Mouse (Mus musculus) limb, embryonic 10.5 days (tissue): ENCODE data around the gene Emsy. TPM values are rescaled to one million over a fixed set of nuclear protein-coding genes. Genes with fewer than 3 reads are reported as not detected.
A peak's percentile ranks its signal among the peaks of the same experiment; 100 is the strongest.

ENCODE experiments used
- DNase-seq: peaks from one replicate; pipeline ENCODE4 v3.0.0-alpha.2; 2017; ENCODE audit warnings: low spot score
- H3K27ac ChIP-seq: fragments of 300-500 bp; sonication (generic); 2 replicates; pipeline ENCODE4 v1.5.1; 2016; ENCODE audit warnings: mild to moderate bottlenecking
- H3K27me3 ChIP-seq: fragments of 300-500 bp; sonication (generic); 2 replicates; pipeline ENCODE4 v1.6.1; 2016; ENCODE audit warnings: low read depth, mild to moderate bottlenecking; ENCODE audit not compliant: poor library complexity, severe bottlenecking
- H3K36me3 ChIP-seq: fragments of 300-500 bp; sonication (generic); 2 replicates; pipeline ENCODE4 v1.6.1; 2016; ENCODE audit warnings: mild to moderate bottlenecking, moderate library complexity
- H3K4me1 ChIP-seq: fragments of 300-500 bp; sonication (generic); 2 replicates; pipeline ENCODE4 v1.6.1; 2016
- H3K4me3 ChIP-seq: fragments of 300-500 bp; sonication (generic); 2 replicates; pipeline ENCODE4 v1.5.1; 2016; ENCODE audit warnings: mild to moderate bottlenecking, moderate library complexity
- H3K9me3 ChIP-seq: fragments of 300-500 bp; sonication (generic); replicated peaks from 2 replicates; pipeline ENCODE4 v1.6.1; 2016; ENCODE audit warnings: mild to moderate bottlenecking
- WGBS: fragments of 180-500 bp; shearing (Covaris S2); methylation state at CpG from one replicate; pipeline ENCODE4 v1.1.7; 2016; 5-methylcytosine and 5-hydroxymethylcytosine counted together
- polyA plus RNA-seq: library from polyadenylated mRNA; unstranded; fragments of >200 nt; fragmentation: Nextera tagmentation; extraction: Ambion mirVana; gene quantifications from 2 replicates; pipeline ENCODE4 v1.2.1, GENCODE M21; 2016

Emsy gene
- polyA plus RNA-seq, 1 experiment from 2014 or later: 46.1 TPM

DNA sequence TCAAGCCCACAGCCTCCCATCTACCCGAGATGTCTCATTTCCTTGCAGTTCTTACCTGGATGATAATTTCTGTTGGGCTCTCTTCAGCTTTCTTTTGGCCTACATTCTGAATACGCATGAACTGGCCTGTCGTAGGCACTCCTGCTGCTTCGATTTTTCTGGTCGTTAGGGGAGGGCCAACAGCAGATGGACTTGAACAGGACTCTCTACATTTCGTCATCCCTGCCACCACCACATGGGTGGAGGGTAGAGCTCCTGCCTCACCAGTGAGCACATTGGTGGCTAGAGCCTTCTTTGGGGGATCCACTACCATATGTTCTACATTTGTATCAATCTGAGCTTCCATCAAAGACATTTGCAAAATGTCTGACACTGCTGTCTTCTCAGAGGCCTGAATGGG lies 63.3 kb downstream of the Emsy start:
- Histone ChIP-seq H3K4me3 (no peak overlapping the region), H3K36me3 (peaks cover 91% of the 10 kb centered on the region), H3K27me3 (no peaks in the 10 kb centered on the region), H3K9me3 (no peaks in the 10 kb centered on the region), H3K4me1 (no peaks in the 10 kb centered on the region), H3K27ac (no peak overlapping the region)
- WGBS: 88% methylated on average over 6 of the region's 6 CpGs
- no peak for DNase-seq

DNA sequence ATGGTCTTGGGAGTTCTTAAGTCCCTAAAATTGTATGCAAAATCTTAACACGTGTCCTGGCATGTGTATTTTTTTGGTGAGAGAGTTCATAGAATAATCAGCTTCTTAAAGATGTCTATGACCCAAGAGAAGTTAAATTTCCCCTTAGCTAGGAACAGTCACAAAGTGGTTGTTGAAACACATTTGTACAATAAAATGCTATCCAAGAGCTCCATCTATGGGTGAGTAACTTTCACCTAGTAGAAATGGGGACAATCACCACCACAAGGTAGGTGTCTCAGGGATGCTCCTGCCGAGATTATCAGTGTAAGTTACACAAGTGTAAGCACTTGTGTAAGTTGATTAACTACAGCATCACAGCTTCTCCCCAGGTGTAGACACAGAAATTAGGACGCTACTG lies 67.6 kb downstream of the Emsy start:
- peaks cover 9% of the 10 kb centered on the region; the same call in 1 of the 2 replicates for H3K4me1 ChIP-seq
- no peak for DNase-seq
- WGBS: 72% methylated on average over 3 of the region's 3 CpGs
- H3K27me3 ChIP-seq: no peaks in the 10 kb centered on the region
- peaks cover 57% of the 10 kb centered on the region for H3K36me3 ChIP-seq
- H3K27ac ChIP-seq: no peak overlapping the region
- H3K4me3 ChIP-seq: no peak overlapping the region
- no peaks in the 10 kb centered on the region for H3K9me3 ChIP-seq

GRCm38 (mm10) chr7:98586313-98586712 lies 70.3 kb downstream of the Emsy start:
- Histone ChIP-seq H3K27ac (no peak overlapping the region), H3K9me3 (no peaks in the 10 kb centered on the region), H3K4me1 (peaks cover 9% of the 10 kb centered on the region; the same call in 1 of the 2 replicates), H3K27me3 (no peaks in the 10 kb centered on the region), H3K4me3 (no peak overlapping the region), H3K36me3 (peaks cover 37% of the 10 kb centered on the region)
- 81% methylated on average over 3 of the region's 3 CpGs for WGBS
- no peak for DNase-seq

DNA sequence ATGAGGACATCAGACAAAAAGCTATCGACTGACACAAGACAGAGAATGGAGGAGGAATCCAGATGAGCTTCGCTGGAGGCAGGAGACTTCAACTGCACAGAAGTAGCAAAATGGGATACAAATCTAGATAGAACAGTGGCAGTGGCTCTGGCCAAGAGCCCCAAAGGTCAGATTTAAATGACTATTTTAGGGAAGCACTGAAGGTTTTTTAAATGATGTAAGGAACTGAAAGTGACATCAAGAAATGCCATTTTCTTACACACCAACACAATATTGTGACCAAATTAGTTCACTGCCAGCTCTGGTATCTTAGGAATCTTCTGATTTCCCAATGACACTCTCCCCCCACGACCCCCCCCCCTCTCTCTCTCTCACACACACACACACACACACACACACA lies 72.0 kb downstream of the Emsy start:
- no peaks in the 10 kb centered on the region for H3K9me3 ChIP-seq
- no peak overlapping the region for H3K4me3 ChIP-seq
- peak; percentile 15 for DNase-seq
- H3K4me1 ChIP-seq: peaks cover 9% of the 10 kb centered on the region; the same call in 1 of the 2 replicates
- H3K27ac ChIP-seq: no peak overlapping the region
- no peaks in the 10 kb centered on the region for H3K27me3 ChIP-seq
- 65% methylated on average over 3 of the region's 3 CpGs for WGBS
- peaks cover 20% of the 10 kb centered on the region for H3K36me3 ChIP-seq

DNA sequence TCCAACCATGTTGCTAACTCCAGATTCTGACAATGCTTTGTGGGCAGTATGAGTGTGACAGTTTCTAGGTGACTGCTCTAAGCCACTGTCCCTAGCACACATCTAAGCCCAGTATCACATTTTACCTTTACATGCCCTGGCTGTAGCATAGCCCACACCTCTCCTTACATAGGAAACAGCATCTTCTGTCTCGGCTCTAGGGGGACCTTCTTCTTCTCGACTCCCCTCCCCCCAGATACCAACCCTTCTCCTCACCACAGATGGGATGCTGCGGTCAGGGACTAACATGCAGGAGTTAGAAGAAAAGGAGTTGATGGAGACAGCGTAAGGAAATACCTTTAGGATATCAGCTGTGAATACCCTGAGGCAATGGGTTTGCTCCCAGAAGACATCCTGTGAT lies 75.3 kb downstream of the Emsy start:
- no peaks in the 10 kb centered on the region for H3K9me3 ChIP-seq
- no peaks in the 10 kb centered on the region for H3K36me3 ChIP-seq
- WGBS: 79% methylated on average over 4 of the region's 4 CpGs
- H3K4me3 ChIP-seq: no peak overlapping the region
- no peaks in the 10 kb centered on the region for H3K27me3 ChIP-seq
- peaks cover 9% of the 10 kb centered on the region; the same call in 1 of the 2 replicates for H3K4me1 ChIP-seq
- no peak overlapping the region for H3K27ac ChIP-seq
- peak; percentile 22 for DNase-seq

DNA sequence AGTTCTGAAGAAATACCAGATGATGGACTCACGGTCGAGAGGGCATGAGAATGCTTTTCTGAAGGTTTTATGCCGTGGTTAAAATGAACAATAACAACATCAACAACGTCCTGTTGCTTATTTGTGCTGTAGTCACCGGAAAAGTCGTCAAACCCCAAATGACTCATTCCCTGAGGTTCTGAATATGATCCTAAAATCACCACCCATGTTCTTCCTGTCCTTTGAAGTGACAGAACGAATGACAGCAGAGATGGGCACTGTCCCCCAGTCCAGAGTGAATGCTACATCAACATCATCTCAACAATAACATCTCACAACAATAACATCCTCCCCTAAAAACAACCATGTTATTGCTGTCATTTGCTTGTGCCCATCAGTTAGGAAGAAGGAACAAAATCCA lies 76.1 kb downstream of the Emsy start:
- Histone ChIP-seq H3K27me3 (no peaks in the 10 kb centered on the region), H3K36me3 (no peaks in the 10 kb centered on the region), H3K4me1 (peaks cover 9% of the 10 kb centered on the region; the same call in 1 of the 2 replicates), H3K4me3 (no peak overlapping the region), H3K9me3 (no peaks in the 10 kb centered on the region), H3K27ac (no peak overlapping the region)
- DNase-seq: peak; percentile 2
- 77% methylated on average over 7 of the region's 7 CpGs for WGBS

DNA sequence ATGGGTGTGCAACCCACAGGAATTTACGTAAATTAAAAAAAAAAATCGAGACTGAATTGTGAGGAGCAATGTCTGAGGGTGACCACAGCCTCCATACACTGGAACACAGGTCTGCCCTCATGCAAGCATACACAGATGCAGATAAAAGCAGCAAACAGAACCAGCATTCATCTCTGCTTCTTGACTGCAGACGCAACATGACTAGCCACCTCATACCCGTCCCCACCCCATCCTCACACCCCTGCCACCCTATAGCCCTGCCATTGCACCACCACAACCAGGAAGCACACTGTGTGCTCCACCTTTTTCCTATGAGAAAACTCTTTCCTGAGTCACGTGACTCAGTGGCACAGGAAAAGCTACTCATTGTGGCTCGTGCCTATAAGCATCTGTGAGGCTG lies 76.9 kb downstream of the Emsy start:
- Histone ChIP-seq H3K27ac (no peak overlapping the region), H3K4me1 (peaks cover 4% of the 10 kb centered on the region; the same call in 1 of the 2 replicates), H3K9me3 (no peaks in the 10 kb centered on the region), H3K36me3 (no peaks in the 10 kb centered on the region), H3K27me3 (no peaks in the 10 kb centered on the region), H3K4me3 (no peak overlapping the region)
- DNase-seq: no peak
- WGBS: 84% methylated on average over 6 of the region's 6 CpGs

- Histone ChIP-seq H3K27ac (no peak overlapping the region), H3K4me1 (peaks cover 15% of the 10 kb centered on the region), H3K27me3 (no peaks in the 10 kb centered on the region), H3K4me3 (no peak overlapping the region), H3K36me3 (no peaks in the 10 kb centered on the region), H3K9me3 (no peaks in the 10 kb centered on the region)
- no peak for DNase-seq
- WGBS: 90% methylated on average over 1 of the region's 1 CpGs
These were observed 79.1 kb downstream of the Emsy start for GRCm38 (mm10) chr7:98577461-98577860.

DNA sequence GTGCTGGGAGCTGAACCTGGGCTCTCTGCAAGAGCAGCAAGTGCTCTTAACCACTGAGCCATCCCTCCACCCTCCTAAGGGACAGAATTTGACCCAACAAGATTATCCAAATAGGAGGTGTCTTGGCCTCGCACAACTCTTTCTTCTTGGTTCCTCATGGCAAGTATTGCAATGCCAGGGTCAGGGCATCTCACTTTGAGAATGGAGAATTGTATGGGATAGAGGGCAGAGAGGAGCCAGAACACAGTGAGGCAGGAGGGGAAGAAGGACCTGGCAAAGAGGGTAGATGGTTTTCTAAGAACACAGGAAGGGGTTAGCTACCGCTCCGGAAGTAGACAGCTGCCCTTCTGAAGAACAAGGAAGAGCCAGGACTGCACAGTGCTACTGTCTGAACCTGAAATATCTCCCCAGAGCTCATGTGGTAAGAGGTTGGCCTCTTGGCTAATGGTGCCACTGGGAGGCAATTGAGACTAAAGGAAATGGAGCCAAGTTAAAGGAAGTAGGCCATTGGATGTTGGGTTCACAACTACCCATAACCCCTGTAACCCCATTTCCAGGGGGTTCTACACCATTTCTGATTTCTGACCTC lies 80.8 kb downstream of the Emsy start:
- Histone ChIP-seq H3K36me3 (no peaks in the 10 kb centered on the region), H3K4me1 (peaks cover 24% of the 10 kb centered on the region), H3K4me3 (no peak overlapping the region), H3K27me3 (no peaks in the 10 kb centered on the region), H3K9me3 (no peaks in the 10 kb centered on the region), H3K27ac (no peak overlapping the region)
- WGBS: 98% methylated on average over 3 of the region's 3 CpGs
- no peak for DNase-seq

DNA sequence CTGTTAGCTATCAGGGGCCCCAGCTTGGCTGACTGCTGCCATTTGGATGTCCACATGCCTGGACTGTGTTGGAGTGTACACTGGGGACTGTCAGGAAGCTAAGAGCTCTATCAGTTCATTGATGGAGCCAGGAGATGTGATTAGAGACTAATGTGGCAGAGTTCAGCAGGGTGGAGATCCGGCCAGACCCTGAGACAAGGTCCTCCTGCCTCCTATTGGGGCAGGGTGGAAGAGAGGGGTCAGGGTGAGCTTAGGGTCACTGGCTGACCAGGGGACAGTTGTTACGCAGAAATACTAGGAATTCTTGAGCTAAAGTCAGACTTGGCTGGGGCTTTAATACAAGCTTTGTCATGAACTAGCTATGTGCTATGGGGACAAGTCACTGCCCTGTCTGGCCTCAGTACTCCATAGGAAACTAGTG lies 81.8 kb downstream of the Emsy start:
- no peak for DNase-seq
- H3K27ac ChIP-seq: peak overlapping the region; percentile 44; the same call in 1 of the 2 replicates
- H3K27me3 ChIP-seq: no peaks in the 10 kb centered on the region
- 79% methylated on average over 2 of the region's 2 CpGs for WGBS
- H3K4me1 ChIP-seq: peaks cover 24% of the 10 kb centered on the region
- no peaks in the 10 kb centered on the region for H3K9me3 ChIP-seq
- no peaks in the 10 kb centered on the region for H3K36me3 ChIP-seq
- H3K4me3 ChIP-seq: no peak overlapping the region

DNA sequence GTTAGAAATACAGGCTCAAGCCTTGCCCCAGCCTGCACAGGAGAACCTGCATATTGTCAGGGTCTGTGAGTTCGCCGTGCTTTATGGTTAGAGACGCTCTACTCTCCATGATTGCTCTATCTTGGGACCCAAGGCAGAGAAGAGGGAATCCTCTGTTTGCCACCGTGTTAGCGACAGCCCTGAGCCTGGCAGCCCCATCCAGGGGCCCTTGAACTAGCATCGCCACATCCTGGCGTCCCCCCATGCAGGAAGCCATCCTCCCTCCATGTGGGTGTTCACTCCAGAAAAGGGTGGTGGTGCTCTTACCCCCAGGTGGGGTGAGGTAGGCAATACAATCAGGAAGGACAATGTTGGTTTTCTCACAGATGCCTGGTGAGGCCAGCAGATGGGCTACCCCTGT lies 82.3 kb downstream of the Emsy start:
- no peaks in the 10 kb centered on the region for H3K36me3 ChIP-seq
- H3K27ac ChIP-seq: no peak overlapping the region
- H3K9me3 ChIP-seq: no peaks in the 10 kb centered on the region
- H3K4me3 ChIP-seq: no peak overlapping the region
- H3K27me3 ChIP-seq: no peaks in the 10 kb centered on the region
- peaks cover 24% of the 10 kb centered on the region for H3K4me1 ChIP-seq
- no peak for DNase-seq
- WGBS: 92% methylated on average over 7 of the region's 7 CpGs

DNA sequence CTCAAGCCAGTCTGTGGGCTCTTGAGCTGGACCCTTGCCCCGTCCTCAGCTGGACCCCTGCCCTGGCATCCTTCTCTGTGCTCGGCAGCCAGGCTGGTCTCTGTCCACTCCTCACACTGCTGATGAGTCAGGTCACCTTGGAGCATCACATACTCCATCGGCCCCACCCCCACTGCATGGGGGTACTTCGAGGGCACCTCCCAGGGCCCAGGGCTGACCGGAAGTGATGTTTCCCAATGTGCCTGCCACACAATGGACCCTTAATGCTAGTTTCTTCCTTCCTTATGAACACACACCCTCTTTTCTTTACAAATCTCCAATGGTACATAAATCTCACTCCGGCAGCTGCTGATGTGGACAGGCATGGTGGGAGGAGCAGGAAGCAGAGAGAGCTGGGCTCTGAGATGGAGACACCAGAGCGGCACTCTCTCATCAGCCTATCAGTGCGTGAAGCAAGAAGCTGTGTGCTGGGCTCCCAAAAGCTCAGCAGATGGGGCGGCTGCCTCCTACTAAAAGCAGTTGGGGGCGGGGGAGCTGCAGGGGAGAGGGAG lies 83.3 kb downstream of the Emsy start:
- H3K4me1 ChIP-seq: peaks cover 24% of the 10 kb centered on the region
- peak overlapping the region; percentile 10; the same call in 1 of the 2 replicates for H3K27ac ChIP-seq
- DNase-seq: no peak
- no peaks in the 10 kb centered on the region for H3K9me3 ChIP-seq
- H3K4me3 ChIP-seq: no peak overlapping the region
- H3K27me3 ChIP-seq: no peaks in the 10 kb centered on the region
- H3K36me3 ChIP-seq: no peaks in the 10 kb centered on the region
- 65% methylated on average over 10 of the region's 10 CpGs for WGBS

GRCm38 (mm10) chr7:98572223-98572868 lies 84.2 kb downstream of the Emsy start:
- DNase-seq: no peak
- Histone ChIP-seq H3K36me3 (no peaks in the 10 kb centered on the region), H3K9me3 (no peaks in the 10 kb centered on the region), H3K4me3 (no peak overlapping the region), H3K4me1 (peaks cover 25% of the 10 kb centered on the region), H3K27me3 (no peaks in the 10 kb centered on the region), H3K27ac (peak overlapping the region; percentile 39)
- WGBS: 52% methylated on average over 10 of the region's 10 CpGs
